Mouse (Mus musculus): Measurements from ENCODE around the gene Tmem19.

- TF ChIP-seq CTCF (IDR thresholded peaks at IDR 0.05; ENCODE audit: low read depth, low read length), result no peak
- TF ChIP-seq POLR2A (IDR thresholded peaks at IDR 0.05; ENCODE audit: insufficient read depth, low read length), result no peak
- no peak for TF ChIP-seq EP300 (IDR thresholded peaks at IDR 0.05; ENCODE audit: insufficient read depth, low read depth, low read length)
Observed at GRCm38 (mm10) chr10:115328514-115328913, 33.8 kb downstream of the Tmem19 start.
